Mouse (Mus musculus) lung, embryonic 14.5 days (tissue): ENCODE measurements around the gene Oas1c. TPM values are rescaled to one million over a fixed set of nuclear protein-coding genes. Genes with fewer than 3 reads are reported as not detected.
A peak's percentile ranks its signal among the peaks of the same experiment; 100 is the strongest.

Experiments used
- ATAC-seq: fragments of 200-750 bp; cut with Nextera tagmentation; 2 replicates; pipeline ENCODE4 v1.8.0; 2017; ENCODE audit warnings: mild to moderate bottlenecking, moderate TSS enrichment, moderate library complexity; ENCODE audit not compliant: insufficient read depth
- DNase-seq: peaks from one replicate; pipeline ENCODE4 v3.0.0-alpha.2; 2015
- H3K27ac ChIP-seq: fragments of 300-500 bp; sonication (generic); 2 replicates; pipeline ENCODE4 v1.5.1; 2014; ENCODE audit warnings: low read depth, mild to moderate bottlenecking, moderate library complexity
- H3K27me3 ChIP-seq: fragments of 300-500 bp; sonication (generic); 2 replicates; pipeline ENCODE4 v1.6.1; 2014; ENCODE audit warnings: low read length, control low read depth; ENCODE audit not compliant: insufficient read depth
- H3K36me3 ChIP-seq: fragments of 300-500 bp; sonication (generic); 2 replicates; pipeline ENCODE4 v1.6.1; 2014; ENCODE audit warnings: control low read depth; ENCODE audit not compliant: insufficient read depth
- H3K4me1 ChIP-seq: fragments of 300-500 bp; sonication (generic); 2 replicates; pipeline ENCODE4 v1.6.1; 2014; ENCODE audit warnings: antibody characterized with exemption, control low read depth; ENCODE audit not compliant: insufficient read depth
- H3K4me2 ChIP-seq: fragments of 300-500 bp; sonication (generic); 2 replicates; pipeline ENCODE4 v1.6.1; 2014; ENCODE audit warnings: mild to moderate bottlenecking
- H3K4me3 ChIP-seq: fragments of 300-500 bp; sonication (generic); 2 replicates; pipeline ENCODE4 v1.5.1; 2014; ENCODE audit warnings: low read depth, low read length
- H3K9ac ChIP-seq: fragments of 300-500 bp; sonication (generic); 2 replicates; pipeline ENCODE4 v1.6.1; 2014
- H3K9me3 ChIP-seq: fragments of 300-500 bp; sonication (generic); 2 replicates; pipeline ENCODE4 v1.6.1; 2016; ENCODE audit warnings: low read depth, low read length, control low read depth
- CTCF ChIP-seq: IDR thresholded peaks from 2 replicates; pipeline ENCODE4 v1.5.1; 2016; ENCODE audit warnings: antibody characterized with exemption, low read depth
- WGBS: fragments of 180-500 bp; shearing (Covaris S2); extraction: QIAGEN DNeasy Blood & Tissue Kit; methylation state at CpG from one replicate; pipeline ENCODE4 v1.1.7; 2014; 5-methylcytosine and 5-hydroxymethylcytosine counted together
- microRNA-seq: library from miRNA; unstranded; fragments of <30 nt; microRNA quantifications from one replicate; pipeline ENCODE4, GENCODE M21; 2016; ENCODE audit warnings: borderline number of aligned reads
- polyA plus RNA-seq: library from polyadenylated mRNA; unstranded; fragments of >200 nt; fragmentation: Nextera tagmentation; extraction: Ambion mirVana; gene quantifications from 2 replicates; pipeline ENCODE4 v1.2.1, GENCODE M21; 2014

Oas1c gene
- polyA plus RNA-seq, 1 experiment from 2014 or later = 0.68 TPM

DNA sequence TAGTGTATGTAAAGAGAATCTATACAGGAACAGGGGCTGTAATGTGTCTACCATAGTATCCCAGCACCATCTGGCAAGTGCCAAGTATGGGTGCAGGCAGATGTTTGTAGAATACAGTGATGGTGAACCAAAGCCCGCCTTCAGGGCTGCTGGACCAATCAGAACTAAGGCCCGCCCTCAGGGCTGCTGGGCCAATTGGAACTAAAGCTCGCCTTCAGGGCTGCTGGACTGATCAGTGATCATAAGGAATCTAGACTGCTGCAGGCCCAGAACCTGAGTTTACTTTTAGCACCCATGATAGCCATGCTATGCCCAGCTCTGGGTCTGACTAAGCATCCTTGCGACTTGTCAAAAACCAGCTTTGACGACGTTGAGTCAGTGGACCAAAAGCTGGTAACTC, 50.4 kb downstream of the Oas1c start:
- Histone ChIP-seq H3K27ac (no peak overlapping the region), H3K36me3 (no peaks in the 10 kb centered on the region), H3K9ac (no peak overlapping the region), H3K27me3 (no peaks in the 10 kb centered on the region), H3K9me3 (no peaks in the 10 kb centered on the region), H3K4me3 (no peak overlapping the region), H3K4me2 (no peak overlapping the region), H3K4me1 (no peaks in the 10 kb centered on the region)
- ATAC-seq (no peak), DNase-seq (peak; percentile 30)
- 26% methylated on average over 6 of the region's 6 CpGs for WGBS
- no peak for TF ChIP-seq CTCF

DNA sequence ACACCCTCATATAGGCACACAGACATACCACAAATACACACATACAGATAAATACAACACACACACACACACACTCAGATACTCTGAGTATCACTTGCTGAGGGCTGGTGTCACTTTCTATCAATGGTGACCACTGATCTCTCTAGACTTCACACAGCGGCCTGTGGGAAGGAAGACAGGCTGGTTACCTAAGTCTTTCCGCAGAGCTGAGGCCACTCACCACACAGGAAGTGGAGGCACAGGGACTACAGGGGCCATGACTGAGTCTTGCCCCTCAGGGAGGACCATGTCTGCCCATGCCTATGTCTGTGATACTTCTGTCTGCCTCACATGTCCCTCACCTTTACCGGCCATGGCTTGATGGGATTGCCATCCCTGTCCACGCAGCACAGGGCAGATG, 58.1 kb downstream of the Oas1c start:
- 85% methylated on average over 4 of the region's 4 CpGs for WGBS
- H3K9me3 ChIP-seq = no peaks in the 10 kb centered on the region

DNA sequence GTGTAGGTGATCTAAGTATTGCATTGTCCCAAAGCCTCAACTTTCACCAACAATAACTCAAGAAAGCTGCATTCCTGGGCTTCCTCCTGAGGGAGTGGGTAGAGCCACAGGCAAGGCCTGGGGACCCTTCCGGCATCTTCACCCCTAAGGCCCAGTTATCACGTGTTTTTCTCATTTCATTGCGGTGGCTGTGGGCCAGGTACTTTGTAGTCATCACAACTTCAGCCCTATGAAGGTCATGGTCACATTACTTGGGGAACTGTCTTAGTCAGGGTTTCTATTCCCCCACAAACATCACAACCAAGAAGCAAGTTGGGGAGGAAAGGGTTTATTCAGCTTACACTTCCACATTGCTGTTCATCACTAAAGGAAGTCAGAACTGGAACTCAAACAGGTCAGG, 59.5 kb downstream of the Oas1c start:
- no peaks in the 10 kb centered on the region for H3K4me1 ChIP-seq
- no peaks in the 10 kb centered on the region for H3K9me3 ChIP-seq
- H3K27ac ChIP-seq = no peak overlapping the region
- H3K36me3 ChIP-seq = no peaks in the 10 kb centered on the region
- no peak overlapping the region for H3K4me2 ChIP-seq
- no peak for DNase-seq
- H3K27me3 ChIP-seq = no peaks in the 10 kb centered on the region
- TF ChIP-seq CTCF = no peak
- no peak overlapping the region for H3K4me3 ChIP-seq
- 69% methylated on average over 3 of the region's 3 CpGs for WGBS
- ATAC-seq = no peak
- H3K9ac ChIP-seq = no peak overlapping the region

More for the DNA sequence above, 58.1 kb downstream of the Oas1c start:
- no peak overlapping the region for H3K27ac ChIP-seq
- no peak overlapping the region for H3K9ac ChIP-seq
- no peaks in the 10 kb centered on the region for H3K36me3 ChIP-seq
- no peaks in the 10 kb centered on the region for H3K4me1 ChIP-seq
- no peak for ATAC-seq
- H3K4me2 ChIP-seq = no peak overlapping the region
- TF ChIP-seq CTCF = no peak
- no peak for DNase-seq
- no peak overlapping the region for H3K4me3 ChIP-seq
- no peaks in the 10 kb centered on the region for H3K27me3 ChIP-seq

- TF ChIP-seq CTCF = no peak
These were observed 61.1 kb downstream of the Oas1c start for GRCm38 (mm10) chr5:120751206-120751605.

More at GRCm38 (mm10) chr5:120751206-120751605, 61.1 kb downstream of the Oas1c start:
- ATAC-seq = no peak
- H3K4me2 ChIP-seq = no peak overlapping the region
- no peak overlapping the region for H3K4me3 ChIP-seq
- DNase-seq = no peak
- H3K27me3 ChIP-seq = no peaks in the 10 kb centered on the region
- H3K9me3 ChIP-seq = no peaks in the 10 kb centered on the region
- no peak overlapping the region for H3K27ac ChIP-seq
- WGBS = 72% methylated on average over 3 of the region's 3 CpGs
- H3K36me3 ChIP-seq = no peaks in the 10 kb centered on the region
- no peaks in the 10 kb centered on the region for H3K4me1 ChIP-seq
- H3K9ac ChIP-seq = no peak overlapping the region

Small RNAs within 50 kb of the gene (microRNA-seq; reads per million reads assigned to microRNA genes)
- gene Gm22907 = not detected

Other genes starting within 250 kb of the Oas1c start
- gene Tpcn1, start 223.8 kb downstream of the Oas1c start, polyA plus RNA-seq = 16.5 and 17.0 TPM in 2 replicates
- gene Iqcd, start 223.5 kb downstream of the Oas1c start, polyA plus RNA-seq = 0.35 and 0.37 TPM in 2 replicates
- 7.2 and 9.5 TPM in 2 replicates for gene Rita1, start 199.9 kb downstream of the Oas1c start, polyA plus RNA-seq
- gene Ddx54, start 199.8 kb downstream of the Oas1c start, polyA plus RNA-seq = 31.5 and 37.2 TPM in 2 replicates
- not detected in 2 replicates for gene Cfap73, start 178.3 kb downstream of the Oas1c start, polyA plus RNA-seq
- gene Rasal1, start 163.7 kb downstream of the Oas1c start, polyA plus RNA-seq = 0.15 TPM in 1 of 2 replicates, not detected in the other
- gene Dtx1, start 100.6 kb downstream of the Oas1c start, polyA plus RNA-seq = 2.2 and 2.8 TPM in 2 replicates
- 0.28 and 0.57 TPM in 2 replicates for gene Oas2, start 62.7 kb downstream of the Oas1c start, polyA plus RNA-seq
- gene Oas3, start 34.9 kb downstream of the Oas1c start, polyA plus RNA-seq = 0.05 and 0.07 TPM in 2 replicates
- not detected in 2 replicates for gene Oas1e, start 17.0 kb downstream of the Oas1c start, polyA plus RNA-seq
- gene Oas1f, start 34.9 kb upstream of the Oas1c start, polyA plus RNA-seq = not detected in 2 replicates
- not detected in 2 replicates for gene Oas1h, start 48.9 kb upstream of the Oas1c start, polyA plus RNA-seq
- 0.20 TPM in 1 of 2 replicates, not detected in the other for gene Oas1g, start 75.1 kb upstream of the Oas1c start, polyA plus RNA-seq
- 1.4 and 1.8 TPM in 2 replicates for gene Oas1a, start 95.0 kb upstream of the Oas1c start, polyA plus RNA-seq
- not detected in 2 replicates for gene Oas1d, start 102.0 kb upstream of the Oas1c start, polyA plus RNA-seq
- 0.09 TPM in 1 of 2 replicates, not detected in the other for gene Rph3a, start 197.6 kb upstream of the Oas1c start, polyA plus RNA-seq